Comparison of ENCODE assay signal across 12 mouse cellular contexts in the genomic region with DNA sequence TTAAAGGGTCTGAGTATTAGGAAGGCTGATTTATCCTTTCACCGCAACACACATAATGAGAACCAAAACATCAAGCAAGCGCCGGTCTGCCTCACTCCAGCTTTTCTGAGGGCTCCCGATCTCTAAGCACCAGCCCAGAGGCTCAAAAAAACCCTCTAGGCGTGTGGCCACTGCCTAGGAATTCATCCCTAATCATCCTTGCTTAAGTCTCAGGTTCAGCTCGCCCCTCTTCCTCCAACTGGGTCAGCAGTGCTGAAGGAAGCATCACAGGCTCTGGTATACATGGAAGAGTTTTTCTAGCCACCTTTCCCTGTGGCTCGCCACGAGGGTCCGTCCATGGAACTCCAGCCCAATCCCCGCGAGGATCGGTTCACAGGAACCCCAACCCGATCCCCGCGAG. TPM values are rescaled to one million over a fixed set of nuclear protein-coding genes. Genes with fewer than 3 reads are reported as not detected.
DNase-seq lines count a peak whose midpoint lies in the region; ATAC-seq and TF ChIP-seq lines count a peak whose summit lies in the region.
"Had no signal": no experiment of that assay in that cellular context is flagged by ENCODE, and none has a peak within 500 bp of the region (broad histone marks: within the 10 kb centered on the region; RNA-seq: fewer than 3 reads in every experiment).

No protein-coding gene starts in this region.

- DNase-seq in kidney, adult 8-10 months = no peak
- no peak for DNase-seq in forebrain, embryonic 10.5 days (ENCODE audit: extremely low spot score, low spot score)
- DNase-seq in thymus, postnatal 10 days (ENCODE audit: low spot score in 2 of 2) = no peak
- no peak for DNase-seq in Muller cell, postnatal 12 days (ENCODE audit: inconsistent ontology term)
- DNase-seq: cerebellum, adult 11-12 months; kidney, adult 11 months; thymus, adult 2 months had no signal

- WGBS in kidney, embryonic 14.5 days = 55% methylated on average over 15 of the region's 15 CpGs
- whole genome bisulfite sequencing in forebrain, embryonic 10.5 days = 52% methylated on average over 15 of the region's 15 CpGs
- 57% methylated on average over 15 of the region's 15 CpGs for WGBS in intestine, postnatal 0 days
- 62% methylated on average over 15 of the region's 15 CpGs for WGBS in neural tube, embryonic 13.5 days

- H3K36me3 ChIP-seq in kidney, embryonic 14.5 days (ENCODE audit: control insufficient read depth, insufficient read depth, low read length) = no peaks in the 10 kb centered on the region
- no peaks in the 10 kb centered on the region for H3K36me3 ChIP-seq in forebrain, embryonic 10.5 days (replicated peaks)
- H3K36me3 ChIP-seq in intestine, postnatal 0 days (ENCODE audit: control insufficient read depth, insufficient read depth) = no peaks in the 10 kb centered on the region
- no peaks in the 10 kb centered on the region for H3K36me3 ChIP-seq in neural tube, embryonic 13.5 days
- H3K36me3 ChIP-seq: G1E had no signal

- TF ChIP-seq CTCF in intestine, postnatal 0 days (IDR thresholded peaks at IDR 0.05; ENCODE audit: low read depth) = no peak

- peak overlapping the region; percentile 66 for H3K9ac ChIP-seq in kidney, embryonic 14.5 days (ENCODE audit: low read depth, low read length)
- H3K9ac ChIP-seq in intestine, postnatal 0 days (ENCODE audit: low read depth, low read length) = no peak overlapping the region
- H3K9ac ChIP-seq in neural tube, embryonic 13.5 days = peak overlapping the region; percentile 47

- H3K9me3 ChIP-seq in kidney, embryonic 14.5 days (ENCODE audit: control insufficient read depth, low read length) = peaks cover 15% of the 10 kb centered on the region; the same call in 1 of the 2 replicates
- peaks cover 21% of the 10 kb centered on the region for H3K9me3 ChIP-seq in forebrain, embryonic 10.5 days
- H3K9me3 ChIP-seq in intestine, postnatal 0 days (ENCODE audit: control insufficient read depth) = peaks cover 5% of the 10 kb centered on the region; the same call in 1 of the 2 replicates
- H3K9me3 ChIP-seq in neural tube, embryonic 13.5 days = peaks cover 8% of the 10 kb centered on the region; the same call in 1 of the 2 replicates

- peaks cover 16% of the 10 kb centered on the region for H3K4me1 ChIP-seq in kidney, embryonic 14.5 days (ENCODE audit: control insufficient read depth, insufficient read depth, low read length)
- H3K4me1 ChIP-seq in forebrain, embryonic 10.5 days = peaks cover 28% of the 10 kb centered on the region
- H3K4me1 ChIP-seq in intestine, postnatal 0 days (replicated peaks; ENCODE audit: control insufficient read depth, insufficient read depth, low read length) = no peaks in the 10 kb centered on the region
- H3K4me1 ChIP-seq in neural tube, embryonic 13.5 days (replicated peaks) = peaks cover 17% of the 10 kb centered on the region; the same call in 1 of the 2 replicates

- peak overlapping the region; percentile 54 for H3K4me3 ChIP-seq in kidney, embryonic 14.5 days (ENCODE audit: low read length)
- H3K4me3 ChIP-seq in forebrain, embryonic 10.5 days = peak overlapping the region; percentile 50
- peak overlapping the region; percentile 41 for H3K4me3 ChIP-seq in intestine, postnatal 0 days (ENCODE audit: low read depth, low read length)
- peak overlapping the region; percentile 33 for H3K4me3 ChIP-seq in neural tube, embryonic 13.5 days

- H3K4me2 ChIP-seq in kidney, embryonic 14.5 days (replicated peaks; ENCODE audit: low read depth, low read length) = peak overlapping the region; percentile 64
- peak overlapping the region; percentile 63 for H3K4me2 ChIP-seq in intestine, postnatal 0 days (replicated peaks; ENCODE audit: low read depth)
- H3K4me2 ChIP-seq in neural tube, embryonic 13.5 days = peak overlapping the region; percentile 56

- no peak overlapping the region for H3K27ac ChIP-seq in kidney, embryonic 14.5 days (ENCODE audit: low read depth, low read length)
- peak overlapping the region; percentile 66 for H3K27ac ChIP-seq in forebrain, embryonic 10.5 days
- no peak overlapping the region for H3K27ac ChIP-seq in intestine, postnatal 0 days (ENCODE audit: low read depth, low read length)
- H3K27ac ChIP-seq in neural tube, embryonic 13.5 days (replicated peaks) = no peak overlapping the region

- no peak for ATAC-seq in kidney, embryonic 14.5 days (ENCODE audit: low FRiP score, low TSS enrichment)
- ATAC-seq in intestine, postnatal 0 days = no peak
- ATAC-seq in neural tube, embryonic 13.5 days (ENCODE audit: low read depth) = no peak
- no peak for ATAC-seq in cerebellum, adult (ENCODE audit: insufficient number of reproducible peaks, low FRiP score, low TSS enrichment)

- no peaks in the 10 kb centered on the region for H3K27me3 ChIP-seq in kidney, embryonic 14.5 days (ENCODE audit: control insufficient read depth, insufficient read depth, low read length)
- no peaks in the 10 kb centered on the region for H3K27me3 ChIP-seq in forebrain, embryonic 10.5 days (ENCODE audit: poor library complexity, severe bottlenecking)
- H3K27me3 ChIP-seq in intestine, postnatal 0 days (replicated peaks; ENCODE audit: control insufficient read depth, insufficient read depth, low read length) = 0 out of 2 replicates have a peak, but pooled peaks cover 2% of the 10 kb centered on the region
- H3K27me3 ChIP-seq in neural tube, embryonic 13.5 days = peaks cover 18% of the 10 kb centered on the region

RNA-seq across cellular contexts. Expression of gene Slc38a4, which starts 1.6 kb away (rescaled TPM):
- polyA plus RNA-seq in kidney, embryonic 14.5 days (2014; fragmentation: Nextera tagmentation; extraction: Ambion mirVana) = 74.4 and 88.4 TPM in 2 replicates
- polyA plus RNA-seq in forebrain, embryonic 10.5 days (2016; fragmentation: Nextera tagmentation; extraction: Ambion mirVana) = 31.2 and 33.2 TPM in 2 replicates
- 8.8 and 11.4 TPM in 2 replicates for polyA plus RNA-seq in intestine, postnatal 0 days (2015; fragmentation: Nextera tagmentation; extraction: Ambion mirVana)
- 8.5 and 14.1 TPM in 2 replicates for polyA plus RNA-seq in neural tube, embryonic 13.5 days (2015; fragmentation: Nextera tagmentation; extraction: Ambion mirVana)
- polyA plus RNA-seq: G1E had no signal
